Mouse (Mus musculus) gastrocnemius, postnatal 10 days (tissue): ENCODE measurements around the gene Zcchc9. TPM values are rescaled to one million over a fixed set of nuclear protein-coding genes. Genes with fewer than 3 reads are reported as not detected.
"Not testable (repeated sequence)": the region's sequence is repeated elsewhere in the genome, so short reads cannot be mapped to it uniquely, and the experiment has no call there.

Experiments
- DNase-seq: peaks from one replicate; pipeline ENCODE4 v3.0.0; 2021; ENCODE audit warnings: mixed read lengths
- long read RNA-seq, 2 experiments: library from polyadenylated mRNA; stranded (forward); transcript quantifications; one replicate each; pipeline ENCODE4 v2.0.0; 2021
- total RNA-seq, 2 experiments: library from RNA; stranded (reverse); gene quantifications; 2 replicates each; pipeline ENCODE4 v1.2.3; 2021

The Zcchc9 gene
- 10 to 100 TPM; 13.9 to 17.0 TPM for total RNA-seq
- long read RNA-seq, experiment 1, transcript Zcchc9-201 (6 exons, 1,541 nt) = major isoform, 14 of 19 reads
- long read RNA-seq, experiment 1, partial matches to known transcripts = 2 of 19 reads
- long read RNA-seq, experiment 1, other reads (novel, unspliced or antisense) = 3 of 19 reads
- long read RNA-seq, experiment 2, transcript Zcchc9-201 (6 exons, 1,541 nt) = major isoform, 16 of 19 reads
- long read RNA-seq, experiment 2, partial matches to known transcripts = 1 of 19 reads
- long read RNA-seq, experiment 2, other reads (novel, unspliced or antisense) = 2 of 19 reads

GRCm38 (mm10) chr13:91807155-91807839, at the start of gene Zcchc9:
Gene Zcchc9 (minus strand): TSS chr13:91807705.
- DNase-seq = peak; percentile 87

- no peak for DNase-seq
Measured at GRCm38 (mm10) chr13:91854412-91854811, 46.9 kb upstream of the Zcchc9 start.

GRCm38 (mm10) chr13:91827876-91828275, 20.4 kb upstream of the Zcchc9 start:
- DNase-seq = no peak

GRCm38 (mm10) chr13:91826066-91826465, 18.6 kb upstream of the Zcchc9 start:
- DNase-seq = no peak

GRCm38 (mm10) chr13:91824845-91825550, 17.5 kb upstream of the Zcchc9 start:
- peak; percentile 70 for DNase-seq

GRCm38 (mm10) chr13:91823735-91824134, 16.2 kb upstream of the Zcchc9 start:
- no peak for DNase-seq

- DNase-seq = no peak
Measured at GRCm38 (mm10) chr13:91814670-91815069, 7.2 kb upstream of the Zcchc9 start.

- DNase-seq = no peak
Measured at GRCm38 (mm10) chr13:91809476-91809875, 2.0 kb upstream of the Zcchc9 start.

GRCm38 (mm10) chr13:91807874-91808575, 520 bp upstream of the Zcchc9 start:
- DNase-seq = no peak

GRCm38 (mm10) chr13:91801726-91802125, 5.8 kb downstream of the Zcchc9 start:
- DNase-seq = no peak

GRCm38 (mm10) chr13:91797442-91797841, 10.1 kb downstream of the Zcchc9 start:
- no peak for DNase-seq

GRCm38 (mm10) chr13:91796916-91797315, 10.6 kb downstream of the Zcchc9 start:
- DNase-seq = no peak

- DNase-seq = no peak
Measured at GRCm38 (mm10) chr13:91796003-91796402, 11.5 kb downstream of the Zcchc9 start.

- DNase-seq = no peak
Measured at GRCm38 (mm10) chr13:91795593-91795992, 11.9 kb downstream of the Zcchc9 start.

GRCm38 (mm10) chr13:91794926-91795436, 12.5 kb downstream of the Zcchc9 start:
- no peak for DNase-seq

- DNase-seq = no peak
Measured at GRCm38 (mm10) chr13:91792035-91792434, 15.5 kb downstream of the Zcchc9 start.

GRCm38 (mm10) chr13:91779892-91780291, 27.6 kb downstream of the Zcchc9 start:
- DNase-seq = no peak

- DNase-seq = no peak
Measured at GRCm38 (mm10) chr13:91778092-91778491, 29.4 kb downstream of the Zcchc9 start.

- no peak for DNase-seq
Measured at GRCm38 (mm10) chr13:91768683-91769651, 38.5 kb downstream of the Zcchc9 start.

GRCm38 (mm10) chr13:91765627-91766026, 41.9 kb downstream of the Zcchc9 start:
- DNase-seq = no peak

- DNase-seq = not testable (repeated sequence)
Measured at GRCm38 (mm10) chr13:91763654-91764053, 43.9 kb downstream of the Zcchc9 start.
